Comparison of ENCODE assay signal across 14 mouse cellular contexts in genomic region chr10:96687441-96687772, GRCm38 (mm10).
A peak's percentile ranks its signal among the peaks of the same experiment; 100 is the strongest.
DNase-seq lines count a peak whose midpoint lies in the region; ATAC-seq and TF ChIP-seq lines count a peak whose summit lies in the region.
"Had no signal": no experiment of that assay in that cellular context is flagged by ENCODE, and none has a peak within 500 bp of the region (broad histone marks: within the 10 kb centered on the region; RNA-seq: fewer than 3 reads in every experiment).

No protein-coding gene starts in this region.

- ATAC-seq in heart, embryonic 16.5 days (replicated peaks; ENCODE audit: extremely low read depth, insufficient read depth, low FRiP score) = no peak
- ATAC-seq in liver, embryonic 15.5 days (ENCODE audit: insufficient read depth) = no peak
- ATAC-seq in granulocyte monocyte progenitor cell, adult 5-6 weeks (replicated peaks; ENCODE audit: poor library complexity, severe bottlenecking) = no peak
- ATAC-seq: midbrain, embryonic 13.5 days had no signal

- H3K4me2 ChIP-seq in heart, embryonic 16.5 days (ENCODE audit: low read depth, low read length) = no peak overlapping the region
- no peak overlapping the region for H3K4me2 ChIP-seq in liver, embryonic 15.5 days
- H3K4me2 ChIP-seq: embryonic facial prominence, embryonic 12.5 days; forebrain, embryonic 13.5 days; midbrain, embryonic 13.5 days had no signal

- no peaks in the 10 kb centered on the region for H3K9me3 ChIP-seq in heart, embryonic 16.5 days (replicated peaks; ENCODE audit: control insufficient read depth, low read length)
- H3K9me3 ChIP-seq in heart, embryonic 10.5 days = no peaks in the 10 kb centered on the region
- H3K9me3 ChIP-seq in liver, embryonic 15.5 days (replicated peaks) = no peaks in the 10 kb centered on the region
- no peaks in the 10 kb centered on the region for H3K9me3 ChIP-seq in hindbrain, embryonic 10.5 days
- H3K9me3 ChIP-seq: embryonic facial prominence, embryonic 12.5 days; forebrain, embryonic 13.5 days; midbrain, embryonic 13.5 days had no signal

- no peak overlapping the region for H3K9ac ChIP-seq in heart, embryonic 16.5 days (ENCODE audit: low read length)
- H3K9ac ChIP-seq in liver, embryonic 15.5 days = no peak overlapping the region
- H3K9ac ChIP-seq: embryonic facial prominence, embryonic 12.5 days; forebrain, embryonic 13.5 days; midbrain, embryonic 13.5 days had no signal

- no peak for DNase-seq in heart, embryonic 10.5 days (ENCODE audit: low spot score)
- no peak for DNase-seq in liver
- DNase-seq in hindbrain, embryonic 10.5 days (ENCODE audit: low spot score) = no peak
- DNase-seq: cerebellum, postnatal 36 days; layer of hippocampus, postnatal 36 days had no signal

- WGBS in heart, embryonic 16.5 days = 87% methylated on average over 1 of the region's 1 CpGs
- 78% methylated on average over 1 of the region's 1 CpGs for WGBS in heart, embryonic 10.5 days
- 68% methylated on average over 1 of the region's 1 CpGs for WGBS in liver, embryonic 15.5 days (ENCODE audit: insufficient replicate concordance)
- 51% methylated on average over 1 of the region's 1 CpGs for WGBS in small intestine, adult 2 months
- WGBS in hindbrain, embryonic 10.5 days = 97% methylated on average over 1 of the region's 1 CpGs

- peak overlapping the region; percentile 49 for H3K27ac ChIP-seq in heart, embryonic 16.5 days (ENCODE audit: low read length)
- H3K27ac ChIP-seq in heart, embryonic 10.5 days = no peak overlapping the region
- H3K27ac ChIP-seq in liver, embryonic 15.5 days (replicated peaks) = 0 out of 2 replicates have a peak overlapping the region, but pooled peaks have one; percentile 75
- H3K27ac ChIP-seq in embryonic fibroblast, embryonic 13.5 days (ENCODE audit: insufficient read depth, low read length) = peak overlapping the region; percentile 56
- peak overlapping the region; percentile 91; the same call in 1 of the 2 replicates for H3K27ac ChIP-seq in small intestine, adult 2 months (ENCODE audit: insufficient read depth, low read depth, low read length)
- no peak overlapping the region for H3K27ac ChIP-seq in hindbrain, embryonic 10.5 days
- H3K27ac ChIP-seq: embryonic facial prominence, embryonic 12.5 days; forebrain, embryonic 13.5 days; midbrain, embryonic 13.5 days had no signal

- TF ChIP-seq POLR2A in embryonic fibroblast, embryonic 13.5 days (IDR thresholded peaks at IDR 0.05; ENCODE audit: low read depth, low read length) = no peak
- TF ChIP-seq POLR2A in small intestine, adult 2 months (IDR thresholded peaks at IDR 0.05; ENCODE audit: low read depth, low read length) = no peak

- H3K36me3 ChIP-seq in heart, embryonic 16.5 days (ENCODE audit: control insufficient read depth, insufficient read depth) = no peaks in the 10 kb centered on the region
- H3K36me3 ChIP-seq in heart, embryonic 10.5 days = no peaks in the 10 kb centered on the region
- H3K36me3 ChIP-seq in liver, embryonic 15.5 days (replicated peaks) = no peaks in the 10 kb centered on the region
- H3K36me3 ChIP-seq in small intestine, adult 2 months (ENCODE audit: control insufficient read depth, insufficient read depth, low read length) = no peaks in the 10 kb centered on the region
- no peaks in the 10 kb centered on the region for H3K36me3 ChIP-seq in hindbrain, embryonic 10.5 days
- H3K36me3 ChIP-seq: embryonic facial prominence, embryonic 12.5 days; midbrain, embryonic 13.5 days had no signal

- TF ChIP-seq CTCF in embryonic fibroblast, embryonic 13.5 days (IDR thresholded peaks at IDR 0.05; ENCODE audit: borderline replicate concordance, insufficient read depth, low read length) = no peak
- no peak for TF ChIP-seq CTCF in small intestine, adult 2 months (IDR thresholded peaks at IDR 0.05; ENCODE audit: extremely low read depth, insufficient read length, insufficient replicate concordance, low read depth, low read length)

- H3K4me3 ChIP-seq in heart, embryonic 16.5 days (ENCODE audit: low read length) = no peak overlapping the region
- H3K4me3 ChIP-seq in heart, embryonic 10.5 days = no peak overlapping the region
- no peak overlapping the region for H3K4me3 ChIP-seq in liver, embryonic 15.5 days (replicated peaks)
- H3K4me3 ChIP-seq in embryonic fibroblast, embryonic 13.5 days (ENCODE audit: insufficient read depth, low read length) = no peak overlapping the region
- H3K4me3 ChIP-seq in small intestine, adult 2 months (ENCODE audit: low read depth, low read length) = no peak overlapping the region
- no peak overlapping the region for H3K4me3 ChIP-seq in hindbrain, embryonic 10.5 days
- H3K4me3 ChIP-seq: embryonic facial prominence, embryonic 12.5 days; forebrain, embryonic 13.5 days; midbrain, embryonic 13.5 days; myocyte had no signal

- no peaks in the 10 kb centered on the region for H3K27me3 ChIP-seq in heart, embryonic 16.5 days (ENCODE audit: control insufficient read depth, insufficient read depth, low read length)
- H3K27me3 ChIP-seq in heart, embryonic 10.5 days (ENCODE audit: insufficient read depth, poor library complexity, severe bottlenecking) = no peaks in the 10 kb centered on the region
- H3K27me3 ChIP-seq in liver, embryonic 15.5 days = no peaks in the 10 kb centered on the region
- no peaks in the 10 kb centered on the region for H3K27me3 ChIP-seq in small intestine, adult 2 months (ENCODE audit: control insufficient read depth, insufficient read depth, low read length)
- H3K27me3 ChIP-seq in hindbrain, embryonic 10.5 days (ENCODE audit: insufficient read depth, poor library complexity, severe bottlenecking) = no peaks in the 10 kb centered on the region
- H3K27me3 ChIP-seq: embryonic facial prominence, embryonic 12.5 days; forebrain, embryonic 13.5 days; midbrain, embryonic 13.5 days had no signal

- peaks cover 27% of the 10 kb centered on the region for H3K4me1 ChIP-seq in heart, embryonic 16.5 days (ENCODE audit: control insufficient read depth, insufficient read depth, low read length)
- H3K4me1 ChIP-seq in heart, embryonic 10.5 days = peaks cover 17% of the 10 kb centered on the region
- H3K4me1 ChIP-seq in liver, embryonic 15.5 days (replicated peaks) = peaks cover 3% of the 10 kb centered on the region; the same call in 1 of the 2 replicates
- H3K4me1 ChIP-seq in embryonic fibroblast, embryonic 13.5 days (ENCODE audit: control insufficient read depth, insufficient read depth, low read length) = peaks cover 9% of the 10 kb centered on the region
- peaks cover 19% of the 10 kb centered on the region for H3K4me1 ChIP-seq in small intestine, adult 2 months (ENCODE audit: control insufficient read depth, insufficient read depth, insufficient read length, low read length)
- H3K4me1 ChIP-seq in hindbrain, embryonic 10.5 days (replicated peaks) = 0 out of 2 replicates have a peak, but pooled peaks cover 6% of the 10 kb centered on the region
- H3K4me1 ChIP-seq: embryonic facial prominence, embryonic 12.5 days; midbrain, embryonic 13.5 days had no signal

Comparison
In these comparisons a context has a peak if more than half of its experiments do, and no peak if none do; other contexts are left out.
1. H3K27ac ChIP-seq: peak in heart, embryonic 16.5 days (single experiment), liver, embryonic 15.5 days (single experiment), embryonic fibroblast, embryonic 13.5 days (single experiment) and small intestine, adult 2 months (single experiment); none in heart, embryonic 10.5 days (single experiment) and hindbrain, embryonic 10.5 days (single experiment).